Mouse (Mus musculus) urinary bladder, adult 18-20 months (tissue): ENCODE measurements around the gene Myl4.
A peak's percentile ranks its signal among the peaks of the same experiment; 100 is the strongest.

ENCODE experiments used
- DNase-seq, 2 experiments: peaks; one replicate each; pipeline ENCODE4 v3.0.0; 2022; ENCODE audit warnings: low spot score in 2 of 2, mixed read lengths in 2 of 2

Myl4 gene

GRCm38 (mm10) chr11:104604192-104604591, 53.7 kb downstream of the Myl4 start:
- DNase-seq = no peak

GRCm38 (mm10) chr11:104607491-104608245, 57.2 kb downstream of the Myl4 start, which contains the start of gene Itgb3:
Gene Itgb3 (plus strand): TSS chr11:104608000.
- DNase-seq = peak; percentile 51 to 54

GRCm38 (mm10) chr11:104608249-104608920, 57.9 kb downstream of the Myl4 start:
- DNase-seq = no peak

- DNase-seq = no peak
Observed at GRCm38 (mm10) chr11:104609033-104609684, 58.7 kb downstream of the Myl4 start.

- no peak for DNase-seq
Observed at GRCm38 (mm10) chr11:104609733-104610132, 59.3 kb downstream of the Myl4 start.

- DNase-seq = no peak
Observed at GRCm38 (mm10) chr11:104611579-104612151, 61.2 kb downstream of the Myl4 start.

GRCm38 (mm10) chr11:104613551-104613950, 63.1 kb downstream of the Myl4 start:
- no peak for DNase-seq

- no peak for DNase-seq
Observed at GRCm38 (mm10) chr11:104614130-104614529, 63.7 kb downstream of the Myl4 start.

GRCm38 (mm10) chr11:104616182-104616581, 65.7 kb downstream of the Myl4 start:
- no peak for DNase-seq

- DNase-seq = no peak
Observed at GRCm38 (mm10) chr11:104618638-104619076, 68.2 kb downstream of the Myl4 start.

GRCm38 (mm10) chr11:104619084-104620022, 68.9 kb downstream of the Myl4 start:
- no peak for DNase-seq

GRCm38 (mm10) chr11:104622040-104622962, 71.8 kb downstream of the Myl4 start:
- no peak for DNase-seq

GRCm38 (mm10) chr11:104624791-104625391, 74.4 kb downstream of the Myl4 start:
- peak in 1 of 2 experiments; percentile 37 for DNase-seq

- peak in 1 of 2 experiments; percentile 75 for DNase-seq
Observed at GRCm38 (mm10) chr11:104625453-104626402, 75.3 kb downstream of the Myl4 start.

- no peak for DNase-seq
Observed at GRCm38 (mm10) chr11:104626635-104627034, 76.2 kb downstream of the Myl4 start.

GRCm38 (mm10) chr11:104627616-104628301, 77.3 kb downstream of the Myl4 start:
- peak in 1 of 2 experiments; percentile 17 for DNase-seq

- DNase-seq = no peak
Observed at GRCm38 (mm10) chr11:104628566-104628965, 78.1 kb downstream of the Myl4 start.
